Mouse (Mus musculus): Measurements from ENCODE around the gene Lats1.

DNA sequence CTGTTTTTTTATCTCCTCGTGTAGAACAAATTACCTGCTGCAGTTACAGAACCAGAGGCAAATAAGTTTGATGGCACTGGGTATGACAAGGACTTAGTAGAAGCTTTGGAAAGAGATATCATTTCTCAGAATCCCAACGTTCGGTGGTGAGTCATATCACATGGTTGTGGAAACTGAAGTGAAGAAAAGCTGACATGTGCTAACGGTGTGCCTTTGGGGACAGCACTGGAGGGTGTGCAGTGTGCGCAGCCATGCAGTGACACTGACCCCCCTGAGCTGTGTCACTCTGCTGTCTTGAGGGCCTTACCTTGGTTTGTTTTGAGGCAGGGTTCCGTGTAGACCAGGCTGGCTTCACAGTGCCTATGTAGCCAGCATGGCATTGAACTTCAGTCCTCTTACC is 67.7 kb downstream of the Lats1 start:
- no peak for TF ChIP-seq CTCF (conservative IDR thresholded peaks at IDR 0.05; ENCODE audit: insufficient read depth, insufficient read length, low read depth, low read length)
- no peak for TF ChIP-seq POLR2A (IDR thresholded peaks at IDR 0.05; ENCODE audit: low read depth, low read length)
